Mouse (Mus musculus) mature B cell (primary cell): ENCODE measurements around the gene Dhdh.
"Not testable (repeated sequence)": the region's sequence is repeated elsewhere in the genome, so short reads cannot be mapped to it uniquely, and the experiment has no call there.

Source experiments
- in situ Hi-C: fragments of 300-500 bp; cut with MboI; formaldehyde crosslinking; loops from 2 replicates; pipeline ENCODE4 v1.14.3; 2019

Gene Dhdh

GRCm38 (mm10) chr7:45509912-45510787, 21.5 kb upstream of the Dhdh start, which contains the start of gene Nucb1:
TSS of gene Nucb1 (minus strand) at chr7:45510406.
- in situ Hi-C loops, result loop anchor here (5.0 kb wide), 1 partner anchor 52 kb away; no protein-coding TSS in a partner anchor

DNA sequence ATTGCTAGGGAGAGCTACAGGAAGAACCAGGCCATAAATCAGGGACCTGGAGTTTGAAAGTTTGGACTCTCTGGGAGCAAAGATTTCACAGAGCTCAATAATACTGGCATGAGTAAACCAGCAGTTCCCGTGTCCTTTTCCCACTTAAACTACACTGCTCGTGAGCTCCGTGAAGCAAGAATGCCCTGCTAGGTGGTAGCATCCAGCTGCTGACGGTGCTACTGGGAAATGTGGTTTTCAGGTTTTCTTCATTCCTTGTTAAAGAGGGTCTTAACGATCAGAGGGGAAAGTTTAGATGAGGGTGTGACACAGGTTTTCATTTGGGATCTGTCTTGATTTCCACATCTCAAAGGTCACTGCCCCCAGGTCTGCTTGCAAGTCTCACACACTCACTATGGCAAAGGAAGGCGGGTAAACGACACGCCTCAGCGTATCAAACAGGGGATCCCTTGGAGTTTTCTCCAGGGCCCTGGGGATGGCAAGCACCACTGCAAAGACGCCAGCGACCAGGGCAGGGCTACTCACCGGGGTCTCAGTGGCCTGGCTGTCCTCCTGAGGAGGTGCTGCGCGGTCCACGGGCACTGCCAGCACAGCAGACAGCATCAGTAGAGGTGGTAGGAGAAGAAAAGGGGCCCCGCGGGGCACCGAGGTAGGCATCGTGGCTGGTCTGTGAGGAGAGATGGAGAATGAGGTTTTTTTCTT, 20.7 kb upstream of the Dhdh start:
- in situ Hi-C loops, result no loop called here

DNA sequence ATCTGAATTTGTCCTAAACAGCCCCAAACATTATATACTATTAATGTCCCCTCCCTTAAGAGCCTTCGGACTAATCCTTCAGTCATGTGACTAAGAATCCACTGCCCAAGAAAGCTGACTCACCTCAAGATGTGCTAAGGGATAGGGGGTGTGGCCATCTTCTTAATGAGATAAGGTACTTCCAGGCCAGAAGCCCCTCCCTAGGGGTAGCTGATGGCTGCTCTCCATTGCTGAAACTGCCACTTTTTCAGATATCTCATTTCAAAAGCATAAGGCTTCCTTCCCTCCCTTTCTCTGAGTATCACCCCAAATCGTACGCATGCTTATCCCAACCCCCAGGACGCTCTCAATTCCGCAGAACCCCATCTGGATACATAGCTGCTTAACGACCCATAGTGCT, 20.0 kb upstream of the Dhdh start:
- in situ Hi-C loops, result no loop called here

DNA sequence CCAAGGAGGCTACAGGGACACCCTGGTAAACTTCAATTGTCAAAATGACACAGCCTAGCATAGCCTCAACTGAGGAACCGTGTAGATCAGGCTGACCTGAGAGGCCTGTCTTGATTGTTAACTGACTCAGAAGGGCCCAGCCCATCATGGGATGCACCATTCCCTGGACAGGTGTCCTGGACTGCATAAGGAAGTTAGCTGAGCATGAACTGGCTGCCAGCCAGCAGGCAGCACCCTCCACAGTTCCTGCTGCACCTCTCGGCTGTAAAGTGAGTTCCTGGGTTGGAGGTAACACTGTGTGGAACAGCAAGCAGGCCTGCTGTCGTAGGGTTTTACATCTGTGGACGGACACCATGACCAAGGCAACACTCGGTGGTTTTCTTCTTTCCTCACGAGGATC, 19.0 kb upstream of the Dhdh start:
- in situ Hi-C loops, result no loop called here

DNA sequence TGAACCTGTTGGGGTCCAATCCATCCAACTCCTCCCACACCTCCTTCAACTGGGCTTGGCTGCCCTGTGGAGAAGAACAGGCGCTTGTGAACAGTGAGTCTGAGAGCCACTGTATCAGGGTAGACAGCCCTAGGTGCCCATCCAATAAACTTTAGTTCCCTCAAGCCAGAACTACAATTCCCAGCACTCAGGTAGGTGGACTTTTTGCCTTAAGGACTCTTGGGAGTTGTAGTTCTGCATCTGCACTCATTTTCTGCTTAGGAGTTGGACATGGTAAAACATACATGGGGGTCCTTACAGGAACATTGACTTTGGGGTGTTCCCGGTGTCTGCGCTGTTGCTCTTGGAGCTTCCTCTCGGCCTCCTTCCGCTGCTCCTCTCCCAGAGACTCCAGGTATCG, 9.8 kb upstream of the Dhdh start:
- in situ Hi-C loops, result no loop called here

DNA sequence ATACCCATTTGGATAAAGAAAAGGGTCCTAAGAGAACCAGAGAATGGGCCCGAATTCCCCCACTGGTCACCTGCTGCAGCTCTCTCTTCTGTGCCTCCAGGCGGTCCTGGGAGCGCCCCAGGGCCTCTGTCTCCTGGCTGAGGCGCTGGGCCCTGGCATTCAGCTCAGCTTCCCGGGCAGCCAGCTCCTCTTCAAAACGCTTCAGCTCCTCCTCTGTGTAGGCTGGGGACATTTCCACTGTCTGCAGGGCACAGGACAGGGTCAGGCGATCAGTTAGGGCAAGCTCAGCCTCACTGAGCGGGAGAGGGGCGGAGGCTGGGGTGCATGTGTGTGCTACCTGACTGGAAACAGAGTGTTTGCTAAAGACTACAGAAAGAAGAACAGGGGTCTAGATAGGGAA, 5.9 kb upstream of the Dhdh start:
- in situ Hi-C loops, result no loop called here

DNA sequence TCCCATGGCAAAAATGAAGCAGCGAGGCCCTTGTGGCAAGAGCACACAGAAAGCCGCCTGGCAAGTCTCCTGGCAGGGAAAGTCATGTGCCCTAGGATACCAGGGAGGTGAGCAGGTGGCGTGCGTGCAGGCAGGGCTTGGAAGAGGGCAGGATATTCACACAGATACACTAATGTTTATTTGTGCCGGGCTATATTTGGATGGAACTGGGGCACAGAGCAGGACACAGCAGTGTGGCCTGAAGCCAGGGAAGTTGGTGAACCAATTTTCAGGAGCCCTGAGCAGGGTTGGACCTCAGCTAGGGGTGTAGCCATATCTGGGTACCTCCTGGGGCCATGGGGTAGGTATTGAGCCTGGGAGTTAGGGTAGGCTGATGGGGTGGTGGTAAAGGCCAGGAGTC, 4.3 kb upstream of the Dhdh start:
- in situ Hi-C loops, result no loop called here

DNA sequence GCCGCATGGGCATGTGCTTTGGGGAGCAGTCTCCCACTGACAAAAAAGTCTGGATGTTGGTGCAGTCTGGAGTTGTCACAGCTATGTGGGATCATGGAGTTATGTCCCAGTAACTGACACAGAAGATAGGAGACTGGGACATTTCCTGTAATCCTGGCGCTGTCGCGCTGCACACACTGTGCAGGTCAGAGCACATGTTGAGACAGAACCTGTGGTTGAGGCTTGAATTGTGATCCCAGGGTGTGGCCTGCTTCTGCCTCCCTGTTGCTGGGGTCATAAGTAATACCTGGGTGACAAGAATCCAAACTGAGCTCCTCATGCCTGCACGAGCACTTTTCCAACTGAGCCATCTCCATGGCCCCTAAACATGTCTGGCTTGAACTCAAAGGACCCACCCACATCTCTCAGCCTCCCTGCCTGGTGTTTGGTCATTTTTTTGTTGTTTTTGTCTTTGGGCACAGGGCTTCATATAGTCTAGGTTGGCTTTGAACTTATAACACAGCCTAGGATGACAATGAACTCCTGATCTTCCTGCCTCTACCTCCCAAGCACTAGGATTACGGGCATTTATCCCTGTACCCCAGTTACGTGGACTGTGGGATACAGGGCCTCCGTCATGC, 3.7 kb upstream of the Dhdh start:
- in situ Hi-C loops, result no loop called here

GRCm38 (mm10) chr7:45491264-45491663, 2.7 kb upstream of the Dhdh start:
- in situ Hi-C loops, result no loop called here

GRCm38 (mm10) chr7:45490822-45491221, 2.2 kb upstream of the Dhdh start:
- in situ Hi-C loops, result no loop called here

GRCm38 (mm10) chr7:45489578-45489977, 973 bp upstream of the Dhdh start:
- in situ Hi-C loops, result no loop called here

DNA sequence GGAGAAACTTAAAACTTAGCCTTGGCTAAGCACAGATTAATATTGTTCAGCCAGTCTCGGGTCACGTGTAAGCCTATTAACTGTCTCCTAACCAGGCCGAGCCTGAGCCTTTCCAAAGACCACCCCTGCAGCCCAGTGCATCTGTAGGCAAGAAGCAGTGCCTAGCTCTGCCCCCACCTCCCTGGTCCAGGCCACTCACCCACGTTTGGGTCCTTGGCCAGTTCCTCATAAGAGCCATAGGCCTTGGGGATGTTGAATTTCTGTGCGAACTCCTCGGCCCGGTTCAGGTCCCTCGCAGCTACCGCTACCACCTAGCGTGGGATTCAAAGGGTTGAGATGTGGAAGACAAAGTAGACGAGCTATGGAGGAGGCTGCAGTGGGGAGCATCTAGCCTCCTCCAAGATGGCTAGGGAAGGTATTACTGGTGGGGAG, 728 bp downstream of the Dhdh start:
- in situ Hi-C loops, result no loop called here

DNA sequence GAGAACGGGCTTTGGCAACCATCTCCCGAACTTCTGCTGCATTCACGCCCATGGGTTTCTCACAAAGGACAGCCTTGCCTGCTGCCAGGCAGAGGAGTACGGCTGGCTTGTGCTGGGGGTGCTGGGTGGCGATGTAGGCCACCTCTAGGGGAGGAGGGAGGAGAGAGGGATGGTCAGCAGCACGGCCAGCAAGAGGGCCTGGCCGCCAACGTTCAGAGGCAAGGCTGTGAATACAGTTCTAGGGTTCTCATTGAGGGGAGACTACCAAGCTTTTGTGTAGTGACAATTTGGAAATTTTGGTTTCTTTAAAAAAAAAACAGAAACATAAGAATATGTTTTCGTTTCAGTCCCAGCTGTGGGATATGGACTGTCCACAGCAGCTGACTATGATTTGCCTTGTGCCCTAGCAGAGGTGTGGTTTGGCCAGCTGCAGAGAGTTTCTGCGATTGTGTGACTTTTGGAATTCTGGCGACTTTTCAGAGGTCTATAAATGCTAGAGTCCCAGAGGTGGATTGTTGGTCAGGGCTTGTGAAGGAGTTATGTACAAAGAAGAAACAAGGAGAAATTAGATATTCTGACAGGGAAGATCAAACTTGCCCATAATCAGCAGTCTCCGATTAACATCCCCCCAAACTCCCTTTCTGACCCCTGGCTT, 1.7 kb downstream of the Dhdh start, which contains the start of gene Gm45808:
Gene Gm45808 (minus strand): TSS at position 51 of the 655 bp plus-strand sequence.
- in situ Hi-C loops, result no loop called here

DNA sequence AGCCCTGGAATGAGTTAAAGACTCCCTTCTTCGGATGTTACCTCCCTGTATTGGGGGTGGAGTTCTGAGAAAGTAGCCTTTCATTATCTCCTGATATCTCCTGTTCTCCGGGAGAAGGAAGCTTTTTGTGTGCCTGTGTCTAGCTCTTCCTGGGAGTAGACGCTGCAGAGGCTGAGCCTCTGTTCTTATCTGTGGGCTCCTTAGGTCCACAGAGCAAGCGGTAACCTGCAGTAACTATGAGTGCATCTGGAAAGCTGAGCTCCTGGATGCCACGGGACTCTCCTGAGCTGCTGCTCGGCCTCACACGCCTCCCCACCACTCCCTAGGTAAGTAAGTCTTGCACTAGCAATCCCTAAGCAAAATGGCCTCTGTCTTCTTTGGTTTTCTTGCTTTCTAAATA, 2.4 kb downstream of the Dhdh start:
- in situ Hi-C loops, result no loop called here

- in situ Hi-C loops, result not testable (repeated sequence)
Measured at GRCm38 (mm10) chr7:45484985-45485384, 3.6 kb downstream of the Dhdh start.

- in situ Hi-C loops, result no loop called here
Measured at GRCm38 (mm10) chr7:45482166-45482565, 6.4 kb downstream of the Dhdh start.

GRCm38 (mm10) chr7:45481374-45481927, 7.2 kb downstream of the Dhdh start, which contains the start of gene Tulp2:
TSS of gene Tulp2 (plus strand) at chr7:45481877.
- in situ Hi-C loops, result no loop called here

DNA sequence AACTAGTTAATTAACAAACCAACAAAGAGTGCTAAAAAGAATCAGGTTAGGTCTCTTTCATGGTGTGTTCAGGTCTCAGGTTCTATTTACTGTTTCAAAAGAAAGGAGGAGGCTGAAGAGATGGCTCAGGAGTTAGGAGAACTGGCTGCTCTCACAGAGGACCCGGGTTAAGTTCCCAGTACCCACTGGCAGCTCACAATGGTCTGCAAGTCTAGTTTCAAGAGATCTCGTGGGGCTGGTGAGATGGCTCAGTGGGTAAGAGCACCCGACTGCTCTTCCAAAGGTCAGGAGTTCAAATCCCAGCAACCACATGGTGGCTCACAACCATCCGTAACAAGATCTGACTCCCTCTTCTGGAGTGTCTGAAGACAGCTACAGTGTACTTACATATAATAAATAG, 8.3 kb downstream of the Dhdh start:
- in situ Hi-C loops, result not testable (repeated sequence)

GRCm38 (mm10) chr7:45478774-45479173, 9.8 kb downstream of the Dhdh start:
- in situ Hi-C loops, result no loop called here

DNA sequence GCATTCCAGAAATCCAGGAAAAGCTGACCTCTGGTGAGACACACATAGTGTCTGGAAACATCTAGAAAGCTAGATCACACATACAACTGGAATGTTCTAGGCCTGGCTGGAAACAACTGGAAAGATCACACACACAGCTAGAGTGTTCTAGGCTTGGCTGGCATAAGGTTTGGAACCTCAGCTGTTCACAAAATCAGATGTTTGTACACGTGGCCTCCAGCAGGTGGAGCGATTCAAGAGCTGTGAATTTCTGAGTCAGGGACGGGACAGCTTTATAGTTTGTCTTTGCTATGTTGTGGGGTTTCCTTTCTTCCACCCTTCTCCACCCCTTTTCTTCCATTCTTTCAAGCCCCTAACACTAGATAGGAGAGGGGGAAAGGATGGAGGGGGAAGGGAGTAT, 11.6 kb downstream of the Dhdh start:
- in situ Hi-C loops, result no loop called here

GRCm38 (mm10) chr7:45476453-45476852, 12.2 kb downstream of the Dhdh start:
- in situ Hi-C loops, result no loop called here
